Mouse (Mus musculus) lung, postnatal 0 days (tissue): Measurements from ENCODE around the gene Ly6g.

Experiments
- CTCF ChIP-seq: IDR thresholded peaks from 2 replicates; pipeline ENCODE4 v1.5.1; 2016; ENCODE audit warnings: antibody characterized with exemption, mild to moderate bottlenecking
- EP300 ChIP-seq: IDR thresholded peaks from 2 replicates; pipeline ENCODE4 v1.6.1; 2016; ENCODE audit warnings: antibody characterized with exemption, mild to moderate bottlenecking, control low read depth

- TF ChIP-seq CTCF (no peak), EP300 (no peak)
These were observed at the start of gene Ly6g for GRCm38 (mm10) chr15:75154940-75155339.
